Mouse (Mus musculus): ENCODE measurements around the gene Atp13a1. TPM values are rescaled to one million over a fixed set of nuclear protein-coding genes. Genes with fewer than 3 reads are reported as not detected.

Atp13a1 gene
- polyA plus RNA-seq, 1 experiment from 2014 or later, result 53.5 TPM

GRCm38 (mm10) chr8:69822386-69823191 lies 31.6 kb downstream of the Atp13a1 start, which contains the start of gene Lpar2:
Gene Lpar2 (plus strand): TSS chr8:69822429.
- H3K36me3 ChIP-seq (replicated peaks), result peaks cover 48% of the 10 kb centered on the region
- ATAC-seq (ENCODE audit: low FRiP score), result peak; percentile 87
- H3K4me1 ChIP-seq, result peaks cover 34% of the 10 kb centered on the region

DNA sequence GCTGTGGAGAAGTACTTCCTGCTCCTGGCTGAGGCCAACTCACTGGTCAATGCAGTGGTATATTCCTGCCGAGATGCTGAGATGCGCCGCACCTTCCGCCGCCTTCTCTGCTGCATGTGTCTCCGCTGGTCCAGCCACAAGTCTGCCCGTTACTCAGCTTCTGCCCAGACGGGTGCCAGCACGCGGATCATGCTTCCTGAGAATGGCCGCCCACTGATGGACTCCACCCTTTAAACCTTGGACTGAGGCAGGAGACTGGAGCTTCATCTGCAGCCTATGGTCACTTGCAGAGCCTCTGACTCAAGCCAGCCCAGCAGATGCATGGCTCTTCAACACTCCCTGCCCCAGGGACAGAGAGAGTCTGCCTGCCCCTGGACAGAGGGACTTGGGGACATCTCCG lies 35.4 kb downstream of the Atp13a1 start:
- no peak overlapping the region for H3K27ac ChIP-seq
- no peak overlapping the region for H3K9ac ChIP-seq
- H3K9me3 ChIP-seq, result no peaks in the 10 kb centered on the region
- H3K4me2 ChIP-seq, result no peak overlapping the region
- H3K27me3 ChIP-seq, result 0 out of 2 replicates have a peak, but pooled peaks cover 5% of the 10 kb centered on the region
- ATAC-seq (ENCODE audit: low FRiP score), result no peak
- peaks cover 34% of the 10 kb centered on the region for H3K4me1 ChIP-seq
- no peak overlapping the region for H3K4me3 ChIP-seq (replicated peaks)
- peaks cover 47% of the 10 kb centered on the region for H3K36me3 ChIP-seq (replicated peaks)
- 95% methylated on average over 12 of the region's 12 CpGs for WGBS

More at GRCm38 (mm10) chr8:69822386-69823191, 31.6 kb downstream of the Atp13a1 start, which contains the start of gene Lpar2:
- H3K9me3 ChIP-seq, result no peaks in the 10 kb centered on the region
- H3K9ac ChIP-seq, result peak within 1 kb of the TSS; percentile 72
- H3K4me2 ChIP-seq, result peak within 1 kb of the TSS; percentile 78
- peak within 1 kb of the TSS; percentile 58 for H3K4me3 ChIP-seq (replicated peaks)
- H3K27me3 ChIP-seq, result 0 out of 2 replicates have a peak, but pooled peaks cover 5% of the 10 kb centered on the region
- H3K27ac ChIP-seq, result peak within 1 kb of the TSS; percentile 79
- under 1% methylated on average over 33 of the region's 35 CpGs for WGBS

- WGBS, result under 1% methylated on average over 38 of the region's 38 CpGs
These were observed 41.4 kb downstream of the Atp13a1 start, which contains the start of gene Pbx4 for GRCm38 (mm10) chr8:69832298-69832853. Gene Pbx4 (plus strand): TSS chr8:69832491.

DNA sequence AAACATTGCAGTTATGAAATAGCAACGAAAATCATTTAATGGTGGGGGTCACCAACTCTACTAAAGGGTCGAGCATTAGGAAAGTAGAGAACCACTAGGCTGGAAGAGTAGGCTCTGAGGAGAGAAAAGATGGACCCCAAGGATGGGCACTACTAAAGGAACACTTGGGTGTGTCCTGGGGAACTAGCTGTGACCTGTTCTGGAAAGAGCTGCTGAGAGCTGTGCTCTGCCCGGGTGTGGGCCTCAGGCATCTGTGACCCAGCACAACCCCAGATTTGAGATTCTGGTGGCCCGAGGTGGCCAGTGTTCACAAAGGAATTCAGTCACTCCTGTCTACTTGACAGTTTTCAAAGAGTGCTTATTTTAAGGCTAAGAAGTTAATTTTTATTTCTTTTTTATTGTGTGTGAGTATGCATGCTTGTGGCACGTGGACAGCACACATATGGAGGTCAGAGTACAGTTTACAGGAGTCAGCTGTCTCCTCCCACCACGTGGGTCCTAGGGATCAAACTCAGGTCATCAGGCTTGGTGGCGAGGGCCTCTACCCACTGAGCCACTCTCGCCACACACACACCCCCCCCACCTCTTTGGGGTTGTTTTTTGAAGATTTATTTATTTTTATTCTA lies 46.2 kb downstream of the Atp13a1 start:
- no peak overlapping the region for H3K27ac ChIP-seq
- no peak overlapping the region for H3K4me2 ChIP-seq
- 82% methylated on average over 8 of the region's 8 CpGs for WGBS
- H3K9ac ChIP-seq, result no peak overlapping the region
- H3K9me3 ChIP-seq, result no peaks in the 10 kb centered on the region
- no peaks in the 10 kb centered on the region for H3K27me3 ChIP-seq
- H3K4me3 ChIP-seq (replicated peaks), result no peak overlapping the region
- H3K4me1 ChIP-seq, result peaks cover 15% of the 10 kb centered on the region
- no peak for ATAC-seq (ENCODE audit: low FRiP score)
- peaks cover 8% of the 10 kb centered on the region; the same call in 1 of the 2 replicates for H3K36me3 ChIP-seq (replicated peaks)

More at GRCm38 (mm10) chr8:69832298-69832853, 41.4 kb downstream of the Atp13a1 start, which contains the start of gene Pbx4:
- Histone ChIP-seq H3K4me3 (replicated peaks) (peak within 1 kb of the TSS; percentile 71), H3K27ac (peak within 1 kb of the TSS; percentile 91), H3K9me3 (no peaks in the 10 kb centered on the region), H3K27me3 (no peaks in the 10 kb centered on the region), H3K36me3 (replicated peaks) (peaks cover 29% of the 10 kb centered on the region), H3K4me2 (peak within 1 kb of the TSS; percentile 70), H3K4me1 (peaks cover 21% of the 10 kb centered on the region), H3K9ac (peak within 1 kb of the TSS; percentile 78)
- peak; percentile 99 for ATAC-seq (ENCODE audit: low FRiP score)

GRCm38 (mm10) chr8:69847167-69848065 lies 56.5 kb downstream of the Atp13a1 start:
- WGBS, result 75% methylated on average over 3 of the region's 3 CpGs
- no peak for ATAC-seq (ENCODE audit: low FRiP score)
- no peaks in the 10 kb centered on the region for H3K27me3 ChIP-seq

GRCm38 (mm10) chr8:69848951-69849350 lies 58.0 kb downstream of the Atp13a1 start:
- H3K36me3 ChIP-seq (replicated peaks), result peaks cover 9% of the 10 kb centered on the region; the same call in 1 of the 2 replicates
- no peaks in the 10 kb centered on the region for H3K27me3 ChIP-seq
- H3K4me2 ChIP-seq, result no peak overlapping the region
- H3K4me3 ChIP-seq (replicated peaks), result no peak overlapping the region
- no peak for ATAC-seq (ENCODE audit: low FRiP score)
- H3K9ac ChIP-seq, result no peak overlapping the region
- H3K4me1 ChIP-seq, result no peaks in the 10 kb centered on the region
- whole genome bisulfite sequencing, result 93% methylated on average over 8 of the region's 8 CpGs
- H3K9me3 ChIP-seq, result no peaks in the 10 kb centered on the region
- no peak overlapping the region for H3K27ac ChIP-seq

More at GRCm38 (mm10) chr8:69847167-69848065, 56.5 kb downstream of the Atp13a1 start:
- Histone ChIP-seq H3K4me3 (replicated peaks) (no peak overlapping the region), H3K4me1 (no peaks in the 10 kb centered on the region), H3K27ac (no peak overlapping the region), H3K4me2 (no peak overlapping the region), H3K9ac (no peak overlapping the region), H3K9me3 (no peaks in the 10 kb centered on the region), H3K36me3 (replicated peaks) (peaks cover 7% of the 10 kb centered on the region; the same call in 1 of the 2 replicates)

DNA sequence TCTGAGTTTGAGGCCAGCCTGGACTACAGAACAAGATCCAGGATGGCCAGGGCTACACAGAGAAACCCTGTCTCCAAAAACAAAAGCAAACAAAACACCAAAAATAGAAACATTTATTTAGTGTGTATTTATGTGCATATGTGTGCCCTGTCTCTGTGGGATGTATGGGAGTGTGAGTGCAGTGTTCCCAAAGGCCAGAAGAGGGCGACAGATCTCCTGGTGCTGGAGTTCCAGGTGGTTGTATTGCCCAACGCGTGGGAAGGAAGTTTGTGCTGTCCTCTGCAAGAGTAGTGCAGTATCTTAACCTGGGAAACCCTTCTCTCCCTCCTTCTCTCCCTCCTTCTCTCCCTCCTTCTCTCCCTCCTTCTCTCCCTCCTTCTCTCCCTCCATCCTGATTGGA lies 58.9 kb downstream of the Atp13a1 start:
- no peaks in the 10 kb centered on the region for H3K27me3 ChIP-seq
- H3K9ac ChIP-seq, result no peak overlapping the region
- H3K4me3 ChIP-seq (replicated peaks), result no peak overlapping the region
- 38% methylated on average over 3 of the region's 3 CpGs for WGBS
- no peaks in the 10 kb centered on the region for H3K9me3 ChIP-seq
- no peak overlapping the region for H3K27ac ChIP-seq
- H3K4me2 ChIP-seq, result no peak overlapping the region
- no peak for ATAC-seq (ENCODE audit: low FRiP score)
- H3K4me1 ChIP-seq, result no peaks in the 10 kb centered on the region
- peaks cover 9% of the 10 kb centered on the region; the same call in 1 of the 2 replicates for H3K36me3 ChIP-seq (replicated peaks)

- Histone ChIP-seq H3K9ac (no peak overlapping the region), H3K4me2 (no peak overlapping the region), H3K4me3 (replicated peaks) (no peak overlapping the region), H3K27me3 (no peaks in the 10 kb centered on the region), H3K27ac (no peak overlapping the region), H3K9me3 (no peaks in the 10 kb centered on the region), H3K36me3 (replicated peaks) (peaks cover 9% of the 10 kb centered on the region; the same call in 1 of the 2 replicates), H3K4me1 (no peaks in the 10 kb centered on the region)
- ATAC-seq (ENCODE audit: low FRiP score), result no peak
- 86% methylated on average over 7 of the region's 7 CpGs for WGBS
These were observed 60.1 kb downstream of the Atp13a1 start for GRCm38 (mm10) chr8:69850926-69851506.

GRCm38 (mm10) chr8:69853869-69854268 lies 62.9 kb downstream of the Atp13a1 start:
- 96% methylated on average over 10 of the region's 10 CpGs for WGBS
- Histone ChIP-seq H3K36me3 (replicated peaks) (peaks cover 10% of the 10 kb centered on the region), H3K27me3 (no peaks in the 10 kb centered on the region), H3K9me3 (no peaks in the 10 kb centered on the region), H3K4me1 (no peaks in the 10 kb centered on the region), H3K4me2 (no peak overlapping the region), H3K27ac (no peak overlapping the region), H3K9ac (no peak overlapping the region), H3K4me3 (replicated peaks) (no peak overlapping the region)
- ATAC-seq (ENCODE audit: low FRiP score), result no peak

All from forebrain, embryonic 12.5 days (tissue).